Mouse (Mus musculus) forebrain, embryonic 10.5 days (tissue): ENCODE measurements at regions not wholly inside any gene's neighbourhood (a gene's known extent, or its start where the extent isn't known, plus 50 kb on each side); places are given as distances from the start of the nearest gene placed in this dataset.
A peak's percentile ranks its signal among the peaks of the same experiment; 100 is the strongest.

Source experiments
- DNase-seq: peaks from one replicate; pipeline ENCODE4 v3.0.0-alpha.2; 2017; ENCODE audit warnings: low spot score; ENCODE audit errors: extremely low spot score
- H3K27ac ChIP-seq: fragments of 300-500 bp; sonication (generic); 2 replicates; pipeline ENCODE4 v1.5.1; 2016; ENCODE audit warnings: mild to moderate bottlenecking
- H3K27me3 ChIP-seq: fragments of 300-500 bp; sonication (generic); 2 replicates; pipeline ENCODE4 v1.6.1; 2016; ENCODE audit warnings: mild to moderate bottlenecking; ENCODE audit not compliant: poor library complexity, severe bottlenecking
- H3K36me3 ChIP-seq: fragments of 300-500 bp; sonication (generic); replicated peaks from 2 replicates; pipeline ENCODE4 v1.6.1; 2016; ENCODE audit warnings: mild to moderate bottlenecking, moderate library complexity
- H3K4me1 ChIP-seq: fragments of 300-500 bp; sonication (generic); 2 replicates; pipeline ENCODE4 v1.6.1; 2016
- H3K4me3 ChIP-seq: fragments of 300-500 bp; sonication (generic); 2 replicates; pipeline ENCODE4 v1.5.1; 2016; ENCODE audit warnings: mild to moderate bottlenecking, moderate library complexity
- H3K9me3 ChIP-seq: fragments of 300-500 bp; sonication (generic); 2 replicates; pipeline ENCODE4 v1.6.1; 2016; ENCODE audit warnings: mild to moderate bottlenecking, moderate library complexity
- WGBS: fragments of 180-500 bp; shearing (Covaris S2); methylation state at CpG from one replicate; pipeline ENCODE4 v1.1.7; 2016; 5-methylcytosine and 5-hydroxymethylcytosine counted together

DNA sequence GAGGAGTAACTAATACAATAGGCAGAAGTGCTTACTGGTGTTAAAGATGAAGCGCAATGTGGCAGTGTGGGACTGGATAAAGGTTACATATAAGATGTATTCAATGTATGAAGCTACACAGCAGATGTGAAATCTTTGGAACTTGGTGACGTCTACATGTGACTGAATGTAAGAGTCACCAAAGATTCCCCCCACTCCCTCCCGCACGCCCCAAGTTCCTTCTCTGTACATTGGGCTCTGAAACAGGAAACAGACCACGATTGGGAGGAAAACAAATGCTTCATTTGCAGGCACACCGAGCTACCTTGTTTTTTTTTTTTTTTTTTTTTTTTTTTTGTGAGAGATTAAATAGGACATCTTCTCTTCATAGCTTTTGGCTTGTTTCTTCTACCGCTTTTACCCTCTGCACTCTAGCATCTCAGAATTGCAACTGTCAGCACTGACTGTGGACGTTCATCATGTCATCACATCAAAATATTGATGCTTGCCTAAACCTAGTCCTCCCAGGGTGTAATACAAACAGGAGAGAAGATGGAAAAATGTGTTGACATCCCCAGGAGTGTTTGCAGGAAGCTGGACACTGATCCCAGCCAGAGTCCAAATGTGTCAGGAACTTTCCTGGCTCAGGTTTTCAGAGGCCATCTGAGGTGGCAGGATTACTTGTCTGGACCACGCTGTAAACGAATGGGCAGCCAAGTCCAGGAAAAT, 208.0 kb upstream of the Ccdc122 start:
- Histone ChIP-seq H3K4me3 (no peak overlapping the region), H3K27ac (no peak overlapping the region), H3K27me3 (no peaks in the 10 kb centered on the region), H3K4me1 (peaks cover 8% of the 10 kb centered on the region), H3K9me3 (no peaks in the 10 kb centered on the region), H3K36me3 (no peaks in the 10 kb centered on the region)
- 85% methylated on average over 10 of the region's 10 CpGs for WGBS
- DNase-seq, result no peak

DNA sequence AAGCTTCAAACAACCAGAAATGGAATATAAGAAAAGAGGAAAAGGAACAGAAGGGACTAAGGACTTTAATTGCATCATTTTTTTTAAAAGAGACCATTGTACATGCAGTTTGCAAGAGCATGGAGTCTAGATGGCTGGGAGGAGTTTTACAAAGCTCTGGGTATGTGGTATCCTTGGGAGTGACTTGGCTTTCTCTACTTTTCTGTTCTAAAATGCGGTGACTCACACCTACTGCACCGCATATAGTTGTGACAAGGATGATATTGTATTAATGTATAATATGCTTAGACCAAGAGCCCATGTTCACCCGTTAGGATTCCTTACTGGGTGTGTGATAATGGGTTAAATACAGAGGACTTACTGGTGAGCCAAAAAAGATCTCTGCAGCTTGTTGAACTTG, 212.5 kb upstream of the Ccdc122 start:
- peaks cover 29% of the 10 kb centered on the region for H3K4me1 ChIP-seq
- no peak overlapping the region for H3K4me3 ChIP-seq
- DNase-seq, result no peak
- 93% methylated on average over 3 of the region's 3 CpGs for WGBS
- no peaks in the 10 kb centered on the region; the same call in 1 of the 2 replicates for H3K27me3 ChIP-seq
- no peaks in the 10 kb centered on the region for H3K36me3 ChIP-seq
- no peak overlapping the region for H3K27ac ChIP-seq
- H3K9me3 ChIP-seq, result no peaks in the 10 kb centered on the region

DNA sequence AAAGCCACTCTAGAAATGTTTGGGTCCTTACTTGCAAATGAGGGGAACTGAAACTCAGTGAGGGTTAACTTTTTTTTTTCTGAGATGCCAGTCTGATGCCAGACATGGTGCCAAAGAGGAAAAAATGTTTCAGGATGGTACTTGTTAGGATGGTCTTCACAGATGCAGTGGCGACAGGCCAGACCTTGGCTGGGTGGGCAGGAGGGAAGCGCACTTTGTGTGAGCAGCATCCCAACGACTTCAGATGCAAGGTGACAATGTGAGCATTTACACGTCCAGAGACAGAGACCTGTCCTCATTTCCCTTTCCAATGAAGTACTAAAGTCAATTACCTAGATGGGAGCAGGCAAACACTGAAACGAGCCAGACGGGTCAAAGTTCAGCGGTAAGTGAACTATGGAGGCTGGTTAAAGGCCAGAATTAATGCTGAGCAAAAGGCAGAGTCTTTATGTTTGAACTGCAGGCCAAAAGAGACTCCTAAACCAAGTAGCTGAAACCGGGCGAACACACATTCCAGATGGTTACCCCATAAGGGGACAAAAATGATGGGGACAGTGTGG, 213.7 kb upstream of the Ccdc122 start:
- no peak for DNase-seq
- H3K36me3 ChIP-seq, result no peaks in the 10 kb centered on the region
- no peak overlapping the region for H3K27ac ChIP-seq
- H3K4me1 ChIP-seq, result peaks cover 32% of the 10 kb centered on the region
- H3K9me3 ChIP-seq, result no peaks in the 10 kb centered on the region
- H3K4me3 ChIP-seq, result no peak overlapping the region
- peaks cover 8% of the 10 kb centered on the region for H3K27me3 ChIP-seq
- WGBS, result 87% methylated on average over 9 of the region's 9 CpGs

DNA sequence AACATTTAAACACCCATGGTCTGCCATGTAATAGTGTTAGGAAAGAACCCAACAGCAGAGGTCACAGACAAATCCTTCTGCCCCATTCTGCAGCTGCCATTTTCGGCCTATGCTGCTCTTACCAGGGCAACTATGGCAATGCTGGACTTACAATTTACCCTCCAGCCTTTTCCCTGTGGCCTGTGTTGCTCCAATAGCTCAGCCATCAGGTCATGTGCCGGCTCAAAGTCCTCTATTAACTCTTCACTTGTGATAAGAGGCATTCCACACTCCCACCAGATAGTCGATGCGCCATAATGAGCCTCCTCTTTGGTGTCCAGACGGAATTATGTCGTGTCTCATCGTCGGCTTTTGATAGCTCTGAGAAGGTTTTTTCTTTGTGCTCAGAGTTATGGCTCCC, 214.7 kb upstream of the Ccdc122 start:
- H3K36me3 ChIP-seq, result no peaks in the 10 kb centered on the region
- no peaks in the 10 kb centered on the region for H3K9me3 ChIP-seq
- H3K4me1 ChIP-seq, result peaks cover 38% of the 10 kb centered on the region
- no peak overlapping the region for H3K4me3 ChIP-seq
- no peak for DNase-seq
- H3K27ac ChIP-seq, result no peak overlapping the region
- peaks cover 8% of the 10 kb centered on the region for H3K27me3 ChIP-seq
- WGBS, result 90% methylated on average over 8 of the region's 8 CpGs

DNA sequence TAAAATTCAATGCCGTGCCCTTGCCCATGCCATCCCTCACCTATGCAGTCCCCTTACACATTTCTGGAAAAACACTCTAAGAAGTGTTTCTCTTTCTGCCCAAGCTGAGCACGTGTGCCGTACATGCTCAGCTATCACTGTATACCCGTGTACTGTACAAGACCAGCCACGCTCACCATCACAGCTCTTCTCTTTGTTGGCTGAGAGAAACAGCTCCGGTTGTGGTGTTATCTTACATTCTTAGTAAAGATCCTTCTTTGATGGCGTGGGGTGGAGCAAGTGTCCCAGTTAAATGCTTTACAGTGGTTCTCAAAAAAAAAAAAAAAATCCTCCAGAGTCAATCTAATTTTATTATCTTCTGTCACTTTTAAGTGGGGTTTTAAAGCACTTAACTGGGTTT, 215.1 kb upstream of the Ccdc122 start:
- Histone ChIP-seq H3K27me3 (peaks cover 8% of the 10 kb centered on the region), H3K36me3 (no peaks in the 10 kb centered on the region), H3K4me1 (peaks cover 41% of the 10 kb centered on the region), H3K9me3 (no peaks in the 10 kb centered on the region), H3K4me3 (no peak overlapping the region), H3K27ac (no peak overlapping the region)
- 90% methylated on average over 7 of the region's 7 CpGs for WGBS
- DNase-seq, result no peak

DNA sequence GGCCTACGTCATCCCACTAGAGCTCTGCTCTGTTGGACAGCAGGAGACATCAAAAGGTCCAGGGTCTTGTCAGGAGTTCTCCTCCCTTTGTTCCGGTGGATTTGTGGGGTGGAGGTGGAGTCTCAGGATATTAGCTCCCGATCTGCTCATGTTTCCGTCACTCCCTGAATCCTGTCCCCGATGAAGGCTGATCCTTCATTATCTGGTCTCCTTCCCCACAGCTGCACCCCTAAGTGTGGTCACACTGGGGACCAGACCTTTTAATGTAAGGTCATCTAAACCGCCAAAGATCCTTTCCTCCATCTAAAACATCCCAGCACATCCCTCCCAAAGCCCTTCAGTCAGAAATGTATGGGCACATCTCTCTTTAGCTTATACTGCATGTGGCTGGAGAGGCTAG, 215.6 kb upstream of the Ccdc122 start:
- Histone ChIP-seq H3K4me1 (peaks cover 41% of the 10 kb centered on the region), H3K27me3 (peaks cover 8% of the 10 kb centered on the region), H3K4me3 (no peak overlapping the region), H3K27ac (no peak overlapping the region), H3K9me3 (no peaks in the 10 kb centered on the region), H3K36me3 (no peaks in the 10 kb centered on the region)
- 78% methylated on average over 6 of the region's 6 CpGs for WGBS
- no peak for DNase-seq

DNA sequence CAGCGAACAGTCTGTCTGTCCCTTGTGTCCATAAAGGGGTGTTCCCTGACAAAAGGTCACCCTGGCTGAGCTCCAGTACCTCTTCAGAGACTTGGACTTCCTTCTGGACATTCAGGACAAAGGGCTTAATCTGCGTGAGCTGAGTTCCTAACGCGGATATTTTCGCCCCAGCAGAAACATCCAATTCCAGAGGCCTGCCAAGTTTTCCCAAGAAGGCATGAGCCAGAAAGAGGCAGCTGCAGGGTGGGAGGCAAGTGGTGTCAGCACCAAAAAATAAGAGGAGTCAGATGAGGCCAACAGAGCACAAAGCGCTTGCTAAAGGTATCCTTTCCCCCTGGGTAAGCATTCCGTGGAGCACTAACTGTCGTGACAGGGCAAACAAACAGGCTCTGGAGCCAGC, 216.9 kb upstream of the Ccdc122 start:
- Histone ChIP-seq H3K27ac (peak overlapping the region; percentile 53), H3K4me3 (no peak overlapping the region), H3K9me3 (no peaks in the 10 kb centered on the region), H3K27me3 (peaks cover 8% of the 10 kb centered on the region), H3K4me1 (peaks cover 41% of the 10 kb centered on the region), H3K36me3 (no peaks in the 10 kb centered on the region)
- DNase-seq, result no peak
- WGBS, result 42% methylated on average over 8 of the region's 8 CpGs

DNA sequence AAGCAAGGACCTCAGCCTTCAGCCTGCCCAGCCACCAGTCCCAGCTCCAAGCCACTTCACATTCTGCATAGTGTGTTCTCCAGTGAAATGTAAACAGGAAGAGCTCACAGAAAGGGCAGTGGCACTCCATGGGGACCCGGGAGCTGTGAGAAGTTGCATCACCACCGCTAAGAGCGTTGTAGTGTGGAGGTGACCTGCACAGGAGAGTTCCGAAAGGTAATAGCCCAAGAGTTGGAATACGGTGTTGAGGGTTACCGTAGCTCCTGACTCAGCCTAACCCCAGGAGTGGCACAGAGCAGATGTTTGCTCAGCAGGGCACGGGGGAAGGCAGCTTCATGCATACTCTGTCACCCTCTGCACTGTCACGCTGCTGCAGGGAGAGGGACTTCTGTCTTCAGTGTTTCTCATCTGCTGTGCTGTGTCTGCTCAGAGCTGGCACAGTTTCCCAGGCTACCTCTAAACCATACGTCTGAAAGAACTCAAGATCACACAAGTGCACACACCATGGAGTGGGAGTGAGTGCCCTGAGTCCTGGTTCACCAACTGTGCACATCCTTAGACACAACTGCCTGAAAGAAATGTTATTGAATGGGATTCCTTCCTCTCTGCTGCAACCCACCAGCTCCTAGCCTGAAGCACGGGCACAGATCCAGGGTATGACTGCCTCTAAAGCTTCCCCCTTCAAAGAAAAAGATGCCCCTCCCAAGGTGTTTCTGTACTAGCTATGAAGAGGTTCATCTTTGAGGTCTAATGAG, 218.1 kb upstream of the Ccdc122 start:
- Histone ChIP-seq H3K27ac (no peak overlapping the region), H3K9me3 (no peaks in the 10 kb centered on the region), H3K36me3 (no peaks in the 10 kb centered on the region), H3K4me1 (peaks cover 41% of the 10 kb centered on the region), H3K27me3 (peaks cover 8% of the 10 kb centered on the region), H3K4me3 (no peak overlapping the region)
- 82% methylated on average over 10 of the region's 10 CpGs for WGBS
- no peak for DNase-seq

DNA sequence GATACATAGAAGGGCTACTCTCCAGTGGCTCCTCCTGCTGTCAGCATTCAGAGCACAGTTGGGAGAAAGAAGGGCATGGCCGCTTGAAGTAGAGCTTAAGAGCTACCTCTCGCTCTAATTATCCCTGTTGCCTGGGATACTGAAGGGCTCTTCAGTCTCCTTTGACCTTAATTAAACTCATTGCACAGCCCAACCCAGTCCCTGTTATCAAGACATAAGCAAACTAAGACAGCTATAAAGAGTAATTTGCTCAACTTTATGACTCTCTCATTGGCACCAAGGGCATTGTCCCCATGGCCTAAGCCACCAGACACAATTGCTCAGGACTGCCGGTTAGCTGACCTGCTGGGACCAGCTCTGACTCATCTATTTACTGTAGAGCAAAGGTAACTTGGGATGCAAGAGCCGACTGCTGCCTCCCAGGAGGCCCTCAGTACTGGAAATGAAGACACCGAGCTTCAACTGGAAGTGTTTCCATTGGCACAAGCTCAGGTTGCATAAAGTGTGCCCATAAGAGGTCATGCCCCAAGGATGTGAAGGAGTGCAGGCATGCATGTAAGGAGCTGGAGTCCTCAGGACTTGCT, 219.3 kb upstream of the Ccdc122 start:
- no peak overlapping the region for H3K27ac ChIP-seq
- H3K9me3 ChIP-seq, result no peaks in the 10 kb centered on the region
- peaks cover 12% of the 10 kb centered on the region for H3K27me3 ChIP-seq
- no peak for DNase-seq
- H3K4me1 ChIP-seq, result peaks cover 45% of the 10 kb centered on the region
- 65% methylated on average over 5 of the region's 5 CpGs for WGBS
- H3K4me3 ChIP-seq, result no peak overlapping the region
- H3K36me3 ChIP-seq, result no peaks in the 10 kb centered on the region

DNA sequence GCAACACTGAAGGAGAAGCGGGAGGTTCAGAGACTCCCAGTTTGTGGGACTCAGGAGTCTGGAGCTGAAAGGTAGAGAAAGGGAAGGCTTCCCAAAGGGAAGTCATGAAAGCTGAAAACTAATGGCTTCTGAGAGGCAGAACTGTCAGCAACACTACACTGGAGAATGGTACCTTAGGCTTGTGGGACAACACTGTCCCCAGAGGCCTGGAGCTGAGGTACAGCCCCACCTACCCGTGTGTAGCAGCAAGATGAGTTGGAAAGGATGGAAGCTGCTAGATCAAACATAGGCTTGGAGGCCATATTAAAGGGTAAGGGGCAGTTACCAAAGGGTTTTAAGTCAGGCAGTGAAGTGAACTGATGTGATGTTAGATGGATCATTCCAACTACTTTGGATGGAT, 219.9 kb upstream of the Ccdc122 start:
- 83% methylated on average over 2 of the region's 2 CpGs for WGBS
- DNase-seq, result no peak
- Histone ChIP-seq H3K36me3 (no peaks in the 10 kb centered on the region), H3K9me3 (no peaks in the 10 kb centered on the region), H3K27ac (no peak overlapping the region), H3K4me3 (no peak overlapping the region), H3K4me1 (peaks cover 51% of the 10 kb centered on the region), H3K27me3 (peaks cover 18% of the 10 kb centered on the region)

DNA sequence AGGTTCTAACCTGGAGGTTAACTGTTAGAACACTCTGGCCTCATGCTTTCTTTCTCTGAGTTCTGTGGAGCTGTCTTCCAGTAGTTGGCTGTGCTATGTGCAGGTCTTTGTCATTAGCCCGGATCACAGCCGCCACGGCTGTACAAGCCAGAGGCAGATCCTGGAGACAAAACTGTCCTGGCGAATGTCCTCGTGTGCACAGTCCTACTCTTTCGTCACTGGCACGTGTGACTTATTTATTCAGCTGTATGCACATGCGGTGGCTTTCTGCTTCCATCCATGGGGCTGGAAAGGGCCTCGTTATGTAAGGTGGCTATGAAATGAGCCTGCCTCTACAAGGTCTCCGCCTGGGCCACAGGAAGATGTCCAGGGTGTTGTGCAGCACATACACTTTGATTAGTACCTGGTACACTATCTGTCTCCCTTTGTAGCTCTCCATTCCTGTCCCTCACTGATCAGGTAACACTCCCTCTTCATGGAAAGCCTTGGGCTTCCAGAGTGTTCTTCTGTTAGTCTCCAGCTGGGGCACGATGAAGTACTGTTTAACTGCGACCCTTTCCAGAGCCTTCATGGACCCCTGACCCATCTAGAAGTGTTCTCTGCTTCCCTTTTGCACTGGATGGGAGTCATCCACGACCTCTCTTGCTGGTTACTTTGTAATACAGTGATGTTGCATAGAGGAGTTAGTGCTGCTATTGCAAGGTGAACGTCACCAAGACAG, 224.3 kb upstream of the Ccdc122 start:
- no peaks in the 10 kb centered on the region for H3K9me3 ChIP-seq
- H3K4me3 ChIP-seq, result no peak overlapping the region
- 81% methylated on average over 14 of the region's 14 CpGs for WGBS
- peak overlapping the region; percentile 4; the same call in 1 of the 2 replicates for H3K27ac ChIP-seq
- no peak for DNase-seq
- peaks cover 12% of the 10 kb centered on the region for H3K27me3 ChIP-seq
- H3K4me1 ChIP-seq, result peaks cover 30% of the 10 kb centered on the region
- no peaks in the 10 kb centered on the region for H3K36me3 ChIP-seq

DNA sequence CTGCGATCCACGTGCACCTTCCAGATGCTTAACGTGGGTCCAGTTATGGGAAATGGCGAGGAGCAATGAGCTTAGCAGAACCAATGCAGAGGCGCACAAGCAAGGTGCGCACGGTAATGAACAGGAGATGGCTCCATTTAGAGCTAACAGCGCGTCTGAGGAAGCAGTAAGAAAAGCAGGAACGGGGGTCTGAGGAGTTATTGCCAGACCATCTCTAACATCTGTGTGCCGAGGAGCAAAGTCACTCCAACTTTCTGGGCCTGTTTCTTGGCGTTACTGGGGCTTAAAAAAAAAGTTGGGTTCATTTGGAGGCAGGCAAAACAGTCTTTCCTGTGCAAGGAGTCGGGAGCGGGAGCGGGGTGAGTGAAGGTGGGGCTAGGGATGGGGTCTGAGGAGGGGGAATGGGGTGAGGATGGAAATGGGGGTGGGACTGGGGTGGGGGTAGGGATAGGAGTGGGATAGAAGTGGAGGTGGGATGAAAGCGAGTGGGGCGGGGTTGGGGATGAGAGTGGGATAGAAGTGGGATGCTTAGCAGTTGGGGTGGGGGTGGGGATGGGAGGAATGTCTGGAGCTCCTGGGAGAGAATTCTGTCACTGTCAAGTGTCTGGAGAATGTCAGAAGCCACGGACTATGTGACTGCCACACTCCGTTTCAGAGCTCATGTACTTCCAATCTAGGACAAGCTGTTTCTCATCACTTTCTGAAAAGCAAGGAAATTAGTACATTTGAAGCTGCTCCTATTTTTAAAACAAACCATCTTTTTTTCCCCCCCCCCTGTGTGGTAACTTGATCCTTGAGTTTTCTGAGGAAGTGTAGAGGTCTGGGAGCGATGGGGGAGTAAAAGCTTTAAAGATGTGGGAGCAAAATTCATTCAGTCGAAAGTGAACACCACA, 225.6 kb upstream of the Ccdc122 start:
- peak overlapping the region; percentile 2; the same call in 1 of the 2 replicates for H3K27ac ChIP-seq
- peaks cover 12% of the 10 kb centered on the region for H3K27me3 ChIP-seq
- peak overlapping the region; percentile 23 for H3K4me3 ChIP-seq
- WGBS, result 34% methylated on average over 20 of the region's 21 CpGs
- peaks cover 5% of the 10 kb centered on the region; the same call in 1 of the 2 replicates for H3K9me3 ChIP-seq
- H3K4me1 ChIP-seq, result peaks cover 23% of the 10 kb centered on the region
- no peak for DNase-seq
- no peaks in the 10 kb centered on the region for H3K36me3 ChIP-seq
